Comparison of ENCODE assay signal across 11 mouse cellular contexts in genomic region chr11:11836262-11836661, GRCm38 (mm10). TPM values are rescaled to one million over a fixed set of nuclear protein-coding genes. Genes with fewer than 3 reads are reported as not detected.
A peak's percentile ranks its signal among the peaks of the same experiment; 100 is the strongest.
DNase-seq lines count a peak whose midpoint lies in the region; ATAC-seq and TF ChIP-seq lines count a peak whose summit lies in the region.
"Had no signal": no experiment of that assay in that cellular context is flagged by ENCODE, and none has a peak within 500 bp of the region (broad histone marks: within the 10 kb centered on the region; RNA-seq: fewer than 3 reads in every experiment).

No protein-coding gene starts in this region.

- no peaks in the 10 kb centered on the region for H3K9me3 ChIP-seq in midbrain, embryonic 12.5 days
- no peaks in the 10 kb centered on the region for H3K9me3 ChIP-seq in midbrain, postnatal 0 days (ENCODE audit: low read length)
- H3K9me3 ChIP-seq in limb, embryonic 10.5 days (replicated peaks), result no peaks in the 10 kb centered on the region
- H3K9me3 ChIP-seq in stomach, embryonic 15.5 days, result no peaks in the 10 kb centered on the region

- TF ChIP-seq CTCF in midbrain, postnatal 0 days (IDR thresholded peaks at IDR 0.05), result no peak

- H3K27me3 ChIP-seq in midbrain, embryonic 12.5 days, result no peaks in the 10 kb centered on the region
- H3K27me3 ChIP-seq in midbrain, postnatal 0 days (ENCODE audit: insufficient read depth, low read length), result no peaks in the 10 kb centered on the region
- H3K27me3 ChIP-seq in limb, embryonic 10.5 days (ENCODE audit: low read depth, poor library complexity, severe bottlenecking), result no peaks in the 10 kb centered on the region
- H3K27me3 ChIP-seq in stomach, embryonic 15.5 days (replicated peaks), result no peaks in the 10 kb centered on the region

- 47% methylated on average over 8 of the region's 8 CpGs for WGBS in midbrain, embryonic 12.5 days
- 51% methylated on average over 8 of the region's 8 CpGs for WGBS in midbrain, postnatal 0 days
- 61% methylated on average over 8 of the region's 8 CpGs for WGBS in limb, embryonic 10.5 days
- WGBS in stomach, embryonic 15.5 days, result 40% methylated on average over 8 of the region's 8 CpGs

- intact Hi-C loops in gastrocnemius, postnatal 14 days (cut with DNase I; ENCODE audit: low total_unique reads), result no loop called here
- intact Hi-C loops in gastrocnemius, postnatal 36 days (cut with DNase I), result no loop called here

- no peaks in the 10 kb centered on the region for H3K36me3 ChIP-seq in midbrain, embryonic 12.5 days
- H3K36me3 ChIP-seq in midbrain, postnatal 0 days (ENCODE audit: insufficient read depth, low read length), result no peaks in the 10 kb centered on the region
- H3K36me3 ChIP-seq in limb, embryonic 10.5 days, result no peaks in the 10 kb centered on the region
- H3K36me3 ChIP-seq in stomach, embryonic 15.5 days, result no peaks in the 10 kb centered on the region

- no peak for ATAC-seq in midbrain, embryonic 12.5 days (ENCODE audit: low FRiP score, low read depth)
- ATAC-seq in midbrain, postnatal 0 days (ENCODE audit: low FRiP score), result no peak
- no peak for ATAC-seq in stomach, embryonic 15.5 days (ENCODE audit: insufficient read depth, low FRiP score, low read depth)
- no peak for ATAC-seq in frontal cortex, adult (ENCODE audit: low TSS enrichment)

- peak; percentile 27 for DNase-seq in gastrocnemius, postnatal 14 days
- DNase-seq in gastrocnemius, postnatal 36 days, result no peak
- DNase-seq in midbrain, postnatal 0 days (ENCODE audit: low spot score), result no peak
- no peak for DNase-seq in limb, embryonic 10.5 days (ENCODE audit: low spot score)
- DNase-seq in cerebellum, adult 11-12 months, result no peak
- DNase-seq: cerebellum, postnatal 36 days; kidney, adult 9 months; right cerebral cortex, postnatal 4 days had no signal

- H3K27ac ChIP-seq in midbrain, embryonic 12.5 days (replicated peaks), result 0 out of 2 replicates have a peak overlapping the region, but pooled peaks have one; percentile 25
- no peak overlapping the region for H3K27ac ChIP-seq in midbrain, postnatal 0 days (ENCODE audit: low read depth, low read length)
- peak overlapping the region; percentile 80 for H3K27ac ChIP-seq in limb, embryonic 10.5 days
- peak overlapping the region; percentile 65 for H3K27ac ChIP-seq in stomach, embryonic 15.5 days

- no peak overlapping the region for H3K4me3 ChIP-seq in midbrain, embryonic 12.5 days
- H3K4me3 ChIP-seq in midbrain, postnatal 0 days (ENCODE audit: low read depth, low read length), result no peak overlapping the region
- no peak overlapping the region for H3K4me3 ChIP-seq in limb, embryonic 10.5 days
- no peak overlapping the region for H3K4me3 ChIP-seq in stomach, embryonic 15.5 days (replicated peaks)

- H3K4me2 ChIP-seq in midbrain, embryonic 12.5 days (replicated peaks), result no peak overlapping the region
- no peak overlapping the region for H3K4me2 ChIP-seq in midbrain, postnatal 0 days (ENCODE audit: low read depth, low read length, poor library complexity, severe bottlenecking)
- peak overlapping the region; percentile 32; the same call in 1 of the 2 replicates for H3K4me2 ChIP-seq in stomach, embryonic 15.5 days

- H3K4me1 ChIP-seq in midbrain, embryonic 12.5 days, result peaks cover 17% of the 10 kb centered on the region
- H3K4me1 ChIP-seq in midbrain, postnatal 0 days (ENCODE audit: insufficient read depth, low read length), result no peaks in the 10 kb centered on the region
- peaks cover 67% of the 10 kb centered on the region for H3K4me1 ChIP-seq in limb, embryonic 10.5 days
- H3K4me1 ChIP-seq in stomach, embryonic 15.5 days, result peaks cover 42% of the 10 kb centered on the region

- no peak overlapping the region for H3K9ac ChIP-seq in midbrain, embryonic 12.5 days (replicated peaks)
- no peak overlapping the region for H3K9ac ChIP-seq in midbrain, postnatal 0 days (replicated peaks; ENCODE audit: low read length, poor library complexity, severe bottlenecking)
- H3K9ac ChIP-seq in stomach, embryonic 15.5 days, result no peak overlapping the region

RNA-seq across cellular contexts. Expression of gene Fignl1, which starts 27.5 kb away (rescaled TPM):
- total RNA-seq in gastrocnemius, postnatal 14 days (2021), result 1 to 10 TPM; 1.5 to 2.9 TPM
- total RNA-seq in gastrocnemius, postnatal 36 days (2021), result under 1 TPM; 0.30 to 0.36 TPM
- polyA plus RNA-seq in midbrain, embryonic 12.5 days (2016; fragmentation: Nextera tagmentation; extraction: Ambion mirVana), result 58.1 and 58.5 TPM in 2 replicates
- total RNA-seq in midbrain, postnatal 0 days (2014; rRNA removed), result 4.4 and 5.2 TPM in 2 replicates
- 2.2 and 3.7 TPM in 2 replicates for polyA plus RNA-seq in midbrain, postnatal 0 days (2015; fragmentation: Nextera tagmentation; extraction: Ambion mirVana)
- polyA plus RNA-seq in limb, embryonic 10.5 days (2016; fragmentation: Nextera tagmentation; extraction: Ambion mirVana), result 101 and 110 TPM in 2 replicates
- 54.1 and 54.4 TPM in 2 replicates for polyA plus RNA-seq in stomach, embryonic 15.5 days (2015; fragmentation: Nextera tagmentation; extraction: Ambion mirVana)

Comparison
In these comparisons a context has a peak if more than half of its experiments do, and no peak if none do; other contexts are left out.
1. RNA of gene Fignl1, which starts 27.5 kb away (polyA plus RNA-seq): 101 to 110 TPM in limb, embryonic 10.5 days, 58.1 to 58.5 TPM in midbrain, embryonic 12.5 days and 54.1 to 54.4 TPM in stomach, embryonic 15.5 days; 2.2 to 3.7 TPM in midbrain, postnatal 0 days; every median in the first group is over 10 times any median in the second.